Mouse (Mus musculus) activated CD4-positive, CD25-positive, alpha-beta regulatory T cell, adult 4 months (primary cell): ENCODE measurements around the gene Hoxc11. TPM values are rescaled to one million over a fixed set of nuclear protein-coding genes. Genes with fewer than 3 reads are reported as not detected.

Experiments used
- ATAC-seq: one replicate; pipeline ENCODE4 v1.8.0; 2017
- polyA plus RNA-seq, 2 experiments: library from polyadenylated mRNA; unstranded; fragments of 100-300 nt; shearing (Covaris generic); gene quantifications; one replicate each; pipeline ENCODE4 v1.2.1; 2017

Gene Hoxc11
- polyA plus RNA-seq, 2 experiments from 2014 or later, result not detected

GRCm38 (mm10) chr15:102965892-102966775 is 11.9 kb downstream of the Hoxc11 start:
- peak; percentile 44 for ATAC-seq

GRCm38 (mm10) chr15:102966776-102967311 is 12.6 kb downstream of the Hoxc11 start, which contains the start of gene Hoxc10:
TSS of gene Hoxc10 (plus strand) at chr15:102966796.
- no peak for ATAC-seq

GRCm38 (mm10) chr15:102967312-102967510 is 13.0 kb downstream of the Hoxc11 start, which contains the start of gene Hoxc5:
TSS of gene Hoxc5 (plus strand) at chr15:102967443.
- ATAC-seq, result no peak

GRCm38 (mm10) chr15:102967511-102968397 is 13.5 kb downstream of the Hoxc11 start:
- no peak for ATAC-seq

GRCm38 (mm10) chr15:102969296-102969695 is 15.1 kb downstream of the Hoxc11 start:
- no peak for ATAC-seq

- ATAC-seq, result no peak
Measured at GRCm38 (mm10) chr15:102970740-102971139, 16.5 kb downstream of the Hoxc11 start.

GRCm38 (mm10) chr15:102972254-102972653 is 18.0 kb downstream of the Hoxc11 start:
- ATAC-seq, result no peak

GRCm38 (mm10) chr15:102972753-102973152 is 18.5 kb downstream of the Hoxc11 start:
- ATAC-seq, result no peak

GRCm38 (mm10) chr15:102975034-102975433 is 20.8 kb downstream of the Hoxc11 start:
- no peak for ATAC-seq

GRCm38 (mm10) chr15:102975688-102976111 is 21.5 kb downstream of the Hoxc11 start:
- no peak for ATAC-seq

- ATAC-seq, result no peak
Measured at GRCm38 (mm10) chr15:102976171-102976570, 21.9 kb downstream of the Hoxc11 start, which contains the start of gene Hoxc9. TSS of gene Hoxc9 (plus strand) at chr15:102976439.

- ATAC-seq, result peak; percentile 49
Measured at GRCm38 (mm10) chr15:102976631-102977422, 22.6 kb downstream of the Hoxc11 start.

GRCm38 (mm10) chr15:102977423-102977974 is 23.3 kb downstream of the Hoxc11 start:
- ATAC-seq, result peak; percentile 17

- no peak for ATAC-seq
Measured at GRCm38 (mm10) chr15:102978615-102979515, 24.6 kb downstream of the Hoxc11 start.

- ATAC-seq, result no peak
Measured at GRCm38 (mm10) chr15:102979936-102980335, 25.7 kb downstream of the Hoxc11 start.

GRCm38 (mm10) chr15:102980352-102980751 is 26.1 kb downstream of the Hoxc11 start:
- ATAC-seq, result no peak

- no peak for ATAC-seq
Measured at GRCm38 (mm10) chr15:102980912-102981311, 26.7 kb downstream of the Hoxc11 start.

- ATAC-seq, result no peak
Measured at GRCm38 (mm10) chr15:102981379-102982288, 27.4 kb downstream of the Hoxc11 start.

GRCm38 (mm10) chr15:102983716-102984115 is 29.5 kb downstream of the Hoxc11 start:
- no peak for ATAC-seq

GRCm38 (mm10) chr15:102984521-102984920 is 30.3 kb downstream of the Hoxc11 start:
- ATAC-seq, result no peak
